Mouse (Mus musculus): ENCODE measurements around the gene Kalrn.

GRCm38 (mm10) chr16:33944772-33945171, 628.6 kb downstream of the Kalrn start:
- no peak for TF ChIP-seq POLR2A (IDR thresholded peaks at IDR 0.05; ENCODE audit: extremely low read depth, insufficient read depth, low read length)
- TF ChIP-seq CTCF (IDR thresholded peaks at IDR 0.05; ENCODE audit: extremely low read depth, insufficient read depth, low read length) = no peak
